Mouse (Mus musculus): ENCODE measurements around the gene Rps12.

The Rps12 gene

GRCm38 (mm10) chr10:23784121-23784520, 3.0 kb downstream of the Rps12 start:
- no peak for DNase-seq

- no peak for DNase-seq
Observed at GRCm38 (mm10) chr10:23783493-23783884, 3.6 kb downstream of the Rps12 start.

GRCm38 (mm10) chr10:23782855-23783492, 4.1 kb downstream of the Rps12 start:
- no peak for DNase-seq

- no peak for DNase-seq
Observed at GRCm38 (mm10) chr10:23781760-23782735, 5.0 kb downstream of the Rps12 start.

DNA sequence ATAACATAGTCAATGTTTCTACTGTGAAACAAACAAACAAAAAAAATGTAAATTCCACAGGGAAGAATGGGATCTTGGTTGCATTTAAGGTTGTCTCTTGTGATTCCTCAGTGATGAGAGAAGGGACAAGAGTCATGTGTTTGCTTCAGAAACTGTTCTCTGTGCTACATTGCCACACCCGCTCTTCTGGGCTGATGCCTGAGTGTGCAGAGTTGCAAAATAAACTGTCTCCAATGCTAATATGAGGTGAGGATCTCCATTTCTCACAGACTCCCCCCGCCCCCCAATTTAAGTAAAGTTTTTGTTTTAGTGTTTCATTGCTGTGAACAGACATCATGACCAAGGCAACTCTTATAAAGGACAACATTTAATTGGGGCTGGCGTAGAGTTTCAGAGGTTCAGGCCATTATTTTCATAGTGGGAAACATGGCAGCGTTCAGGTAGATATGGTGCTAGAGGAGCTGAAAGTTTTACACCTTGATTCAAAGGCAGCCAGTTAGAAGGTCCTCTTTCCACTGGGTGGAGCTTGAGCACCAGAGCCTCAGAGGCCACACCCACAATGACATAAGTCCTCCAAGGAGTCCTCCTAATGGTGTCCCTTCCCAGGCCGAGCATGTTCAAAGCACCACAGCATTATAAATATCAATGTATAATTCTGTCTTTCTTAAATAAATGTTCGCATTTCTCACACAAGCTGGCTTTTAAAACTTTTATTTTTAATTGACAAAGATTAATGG, 6.4 kb downstream of the Rps12 start:
- DNase-seq = peak; percentile 26

DNA sequence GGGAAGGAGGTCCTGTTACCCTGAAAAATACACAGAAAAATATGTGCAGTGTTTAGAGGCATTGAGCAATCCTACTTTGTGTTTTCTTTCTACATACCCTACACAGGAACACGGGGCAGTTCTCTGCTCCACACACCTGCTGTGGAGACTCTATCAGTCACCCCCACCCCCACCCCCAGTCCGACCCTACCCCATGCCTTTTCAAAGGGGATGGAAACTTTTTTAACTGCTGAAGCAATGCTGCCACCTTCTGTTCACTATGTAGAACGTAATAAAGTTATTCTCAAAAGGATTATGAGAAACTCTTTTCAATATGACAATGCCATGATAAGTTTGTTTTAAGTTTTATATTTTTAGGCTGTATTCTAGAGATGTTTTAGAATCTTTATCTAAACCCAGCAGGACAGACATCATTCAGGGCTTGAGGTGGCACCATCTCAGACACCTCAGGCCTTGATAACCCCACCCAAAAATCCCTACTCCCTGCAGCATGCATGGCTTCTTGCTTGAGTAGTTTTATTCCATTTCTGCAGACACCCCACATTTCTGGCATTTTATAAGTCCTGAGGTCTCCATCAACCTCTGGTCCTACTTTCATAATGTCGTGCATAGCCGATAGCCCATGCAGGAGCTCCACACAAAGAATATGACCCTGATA, 9.7 kb downstream of the Rps12 start:
- no peak for DNase-seq

DNA sequence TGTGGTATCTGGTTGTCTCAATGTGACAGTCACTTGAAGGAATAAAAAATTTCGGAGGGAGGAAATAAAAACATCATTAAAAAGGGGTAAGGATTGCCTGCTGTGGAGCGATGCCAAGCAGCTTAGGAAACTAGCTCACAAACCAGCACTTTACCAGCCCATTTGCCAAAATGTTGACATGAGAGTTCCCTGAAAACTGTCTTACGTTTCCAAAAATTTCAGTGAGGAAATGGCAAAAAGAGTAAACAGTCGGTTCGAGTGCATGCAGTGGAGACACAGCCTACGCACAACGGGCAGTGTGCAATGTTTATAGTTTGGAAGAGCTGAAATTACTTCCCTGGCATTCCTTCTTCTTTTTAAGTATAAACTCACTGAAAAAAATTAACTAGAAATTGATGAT, 32.9 kb downstream of the Rps12 start:
- DNase-seq = peak; percentile 4

All from lung, postnatal 36 days (tissue).